Comparison of ENCODE assay signal across 23 mouse cellular contexts in the genomic region with DNA sequence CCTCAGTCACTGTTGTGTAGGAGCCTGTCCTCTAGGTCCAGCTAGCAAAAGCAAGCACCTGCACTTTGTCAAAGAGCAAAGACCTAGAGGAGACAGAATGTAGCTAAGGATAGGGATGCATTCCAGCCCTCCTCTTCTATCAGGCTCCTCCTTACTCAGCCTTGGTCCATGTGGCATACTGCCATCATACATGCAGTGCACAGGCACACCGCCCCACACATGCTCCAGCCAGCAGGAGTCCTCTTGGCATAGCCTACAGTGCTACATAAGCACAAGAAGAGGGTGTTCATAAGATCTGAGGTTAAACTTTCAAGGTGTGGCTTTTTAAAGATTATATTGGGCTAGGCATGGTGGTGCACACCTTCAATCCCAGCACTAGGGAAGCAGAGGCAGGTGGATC. TPM values are rescaled to one million over a fixed set of nuclear protein-coding genes. Genes with fewer than 3 reads are reported as not detected.
DNase-seq lines count a peak whose midpoint lies in the region; ATAC-seq and TF ChIP-seq lines count a peak whose summit lies in the region.
"Had no signal": no experiment of that assay in that cellular context is flagged by ENCODE, and none has a peak within 500 bp of the region (broad histone marks: within the 10 kb centered on the region; RNA-seq: fewer than 3 reads in every experiment).

No protein-coding gene starts in this region.

- no peak overlapping the region for H3K4me2 ChIP-seq in stomach, postnatal 0 days (replicated peaks; ENCODE audit: low read depth)
- H3K4me2 ChIP-seq: embryonic facial prominence, embryonic 13.5 days; embryonic facial prominence, embryonic 15.5 days; forebrain, embryonic 13.5 days; forebrain, embryonic 15.5 days had no signal

- no peaks in the 10 kb centered on the region for H3K27me3 ChIP-seq in stomach, postnatal 0 days (ENCODE audit: control insufficient read depth, insufficient read depth, low read length)
- H3K27me3 ChIP-seq: CH12.LX; embryonic facial prominence, embryonic 13.5 days; embryonic facial prominence, embryonic 15.5 days; forebrain, embryonic 13.5 days; forebrain, embryonic 15.5 days had no signal

- H3K9ac ChIP-seq in stomach, postnatal 0 days (ENCODE audit: low read length) = no peak overlapping the region
- H3K9ac ChIP-seq: embryonic facial prominence, embryonic 13.5 days; embryonic facial prominence, embryonic 15.5 days; forebrain, embryonic 13.5 days; forebrain, embryonic 15.5 days; forebrain, postnatal 0 days had no signal

- no peak overlapping the region for H3K27ac ChIP-seq in stomach, postnatal 0 days (replicated peaks)
- H3K27ac ChIP-seq: embryonic facial prominence, embryonic 13.5 days; embryonic facial prominence, embryonic 15.5 days; forebrain, embryonic 13.5 days; forebrain, embryonic 15.5 days had no signal

- H3K9me3 ChIP-seq in stomach, postnatal 0 days (ENCODE audit: control insufficient read depth, low read length) = no peaks in the 10 kb centered on the region
- H3K9me3 ChIP-seq: embryonic facial prominence, embryonic 13.5 days; embryonic facial prominence, embryonic 15.5 days; forebrain, embryonic 13.5 days; forebrain, embryonic 15.5 days; G1E had no signal

- H3K36me3 ChIP-seq in stomach, postnatal 0 days (ENCODE audit: control insufficient read depth, insufficient read depth, low read length) = no peaks in the 10 kb centered on the region
- H3K36me3 ChIP-seq: embryonic facial prominence, embryonic 13.5 days; embryonic facial prominence, embryonic 15.5 days; forebrain, embryonic 15.5 days had no signal

- peak; percentile 30 for DNase-seq in adrenal gland, postnatal 14 days
- no peak for DNase-seq in adrenal gland, postnatal 36 days
- peak; percentile 25 to 39 for DNase-seq in cerebellum, postnatal 14 days
- no peak for DNase-seq in cerebellum, postnatal 25 days
- DNase-seq in NIH3T3 (ENCODE audit: low read depth) = peak; percentile 69
- no peak for DNase-seq in stomach, postnatal 0 days (ENCODE audit: low spot score)
- no peak for DNase-seq in layer of hippocampus, adult 9-11 months
- DNase-seq: adrenal gland, adult 2 months; adrenal gland, postnatal 10 days; B cell, adult 2 months; cerebellum, adult 11 months; cerebellum, adult 18-20 months; cerebellum, adult 9-10 months; cerebellum, postnatal 36 days; embryo, embryonic 11 days; forebrain, postnatal 0 days had no signal

- TF ChIP-seq EP300 in stomach, postnatal 0 days (optimal IDR thresholded peaks at IDR 0.05) = no peak

- H3K4me1 ChIP-seq in stomach, postnatal 0 days (replicated peaks; ENCODE audit: control insufficient read depth, insufficient read depth) = no peaks in the 10 kb centered on the region
- H3K4me1 ChIP-seq: embryonic facial prominence, embryonic 15.5 days; forebrain, embryonic 13.5 days; forebrain, embryonic 15.5 days had no signal

- WGBS in stomach, postnatal 0 days = 64% methylated on average over 1 of the region's 1 CpGs

- TF ChIP-seq CTCF in stomach, postnatal 0 days (IDR thresholded peaks at IDR 0.05; ENCODE audit: low read depth) = peak; percentile 28; the same call in 1 of the 2 replicates

- no peak for ATAC-seq in stomach, postnatal 0 days (ENCODE audit: low FRiP score, low TSS enrichment)
- ATAC-seq: CD4-positive, CD25-positive, alpha-beta regulatory T cell, adult 4 months; forebrain, embryonic 13.5 days; forebrain, embryonic 15.5 days; forebrain, postnatal 0 days had no signal

- no peak overlapping the region for H3K4me3 ChIP-seq in stomach, postnatal 0 days (ENCODE audit: low read depth, low read length)
- H3K4me3 ChIP-seq: embryonic facial prominence, embryonic 13.5 days; embryonic facial prominence, embryonic 15.5 days; forebrain, embryonic 13.5 days; forebrain, embryonic 15.5 days had no signal

RNA-seq across cellular contexts. Expression of gene Hmox1, which starts 18.5 kb away (rescaled TPM):
- 26.0 and 33.3 TPM in 2 replicates for total RNA-seq in adrenal gland, postnatal 14 days (2021)
- 100 to 1,000 TPM in 1 of 2 experiments, 10 to 100 TPM in 1; 32.3 to 196 TPM for total RNA-seq in adrenal gland, postnatal 36 days (2021)
- 59.0 and 61.4 TPM in 2 replicates for polyA plus RNA-seq in stomach, postnatal 0 days (2015; fragmentation: Nextera tagmentation; extraction: Ambion mirVana)

RNA-seq across cellular contexts. Expression of gene Mcm5, which starts 34.5 kb away (rescaled TPM):
- total RNA-seq in adrenal gland, postnatal 14 days (2021) = 26.7 and 33.0 TPM in 2 replicates
- total RNA-seq in adrenal gland, postnatal 36 days (2021) = 10 to 100 TPM; 12.7 to 14.2 TPM
- 29.2 and 29.4 TPM in 2 replicates for polyA plus RNA-seq in stomach, postnatal 0 days (2015; fragmentation: Nextera tagmentation; extraction: Ambion mirVana)

RNA-seq across cellular contexts. Expression of gene Tom1, which starts 41.4 kb away (rescaled TPM):
- 37.0 and 40.1 TPM in 2 replicates for total RNA-seq in adrenal gland, postnatal 14 days (2021)
- 10 to 100 TPM; 42.5 to 46.0 TPM for total RNA-seq in adrenal gland, postnatal 36 days (2021)
- polyA plus RNA-seq in stomach, postnatal 0 days (2015; fragmentation: Nextera tagmentation; extraction: Ambion mirVana) = 39.2 and 45.6 TPM in 2 replicates

Comparison
In these comparisons a context has a peak if more than half of its experiments do, and no peak if none do; other contexts are left out.
1. DNase-seq: peak in adrenal gland, postnatal 14 days (single experiment), cerebellum, postnatal 14 days (2 of 2) and NIH3T3 (single experiment); none in adrenal gland, postnatal 36 days (0 of 2), cerebellum, postnatal 25 days (0 of 2), stomach, postnatal 0 days (single experiment) and layer of hippocampus, adult 9-11 months (single experiment).